In the genomic region with DNA sequence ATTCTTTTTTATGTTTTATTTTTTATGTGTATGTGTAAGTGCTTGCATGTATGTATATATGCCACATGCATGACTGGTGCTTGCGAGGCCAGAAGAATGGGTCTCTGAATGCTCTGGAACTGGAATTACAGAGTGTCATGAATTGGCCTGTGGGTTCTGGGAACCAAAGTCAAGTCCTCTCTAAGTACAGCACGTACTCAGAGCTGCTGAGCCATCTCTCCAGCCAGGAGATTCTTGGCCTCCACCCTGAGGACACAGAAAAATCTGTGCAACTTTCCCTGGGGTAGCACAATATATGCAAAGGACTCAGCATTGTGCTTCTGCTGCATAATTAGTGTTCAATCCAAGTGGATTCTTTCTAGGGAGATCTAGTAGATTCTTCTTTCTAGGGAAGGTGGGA, we compare ENCODE assay signal across 23 mouse cellular contexts. TPM values are rescaled to one million over a fixed set of nuclear protein-coding genes. Genes with fewer than 3 reads are reported as not detected.
DNase-seq lines count a peak whose midpoint lies in the region; ATAC-seq and TF ChIP-seq lines count a peak whose summit lies in the region.
"Had no signal": no experiment of that assay in that cellular context is flagged by ENCODE, and none has a peak within 500 bp of the region (broad histone marks: within the 10 kb centered on the region; RNA-seq: fewer than 3 reads in every experiment).

No protein-coding gene starts in this region.

- H3K4me1 ChIP-seq in heart, embryonic 10.5 days = peaks cover 4% of the 10 kb centered on the region
- no peaks in the 10 kb centered on the region for H3K4me1 ChIP-seq in stomach, postnatal 0 days (replicated peaks; ENCODE audit: control insufficient read depth, insufficient read depth)
- H3K4me1 ChIP-seq: limb, embryonic 12.5 days had no signal

- no peaks in the 10 kb centered on the region for H3K36me3 ChIP-seq in heart, embryonic 10.5 days
- H3K36me3 ChIP-seq in stomach, postnatal 0 days (ENCODE audit: control insufficient read depth, insufficient read depth, low read length) = no peaks in the 10 kb centered on the region
- H3K36me3 ChIP-seq: G1E; hindbrain, embryonic 10.5 days; limb, embryonic 12.5 days; liver, embryonic 15.5 days had no signal

- no peak overlapping the region for H3K4me2 ChIP-seq in stomach, postnatal 0 days (replicated peaks; ENCODE audit: low read depth)
- H3K4me2 ChIP-seq: limb, embryonic 12.5 days; liver, embryonic 15.5 days had no signal

- DNase-seq in adrenal gland, postnatal 14 days = peak; percentile 27
- no peak for DNase-seq in adrenal gland, postnatal 4 days (ENCODE audit: low spot score in 2 of 2)
- DNase-seq in heart, adult 9 months (ENCODE audit: low spot score in 2 of 2) = peak; percentile 54 to 66
- no peak for DNase-seq in heart, embryonic 10.5 days (ENCODE audit: low spot score)
- DNase-seq in testis, postnatal 14 days (ENCODE audit: low spot score) = peak; percentile 46
- no peak for DNase-seq in testis, postnatal 10 days (ENCODE audit: low spot score)
- no peak for DNase-seq in stomach, postnatal 0 days (ENCODE audit: low spot score)
- no peak for DNase-seq in spleen, postnatal 14 days (ENCODE audit: low spot score in 2 of 2)
- DNase-seq: cerebellum, adult 11 months; cerebellum, postnatal 25 days; forebrain, postnatal 0 days; kidney, adult 8-10 months; lung, postnatal 10 days; right cerebral cortex, postnatal 4 days had no signal

- H3K4me3 ChIP-seq in heart, embryonic 10.5 days = no peak overlapping the region
- H3K4me3 ChIP-seq in stomach, postnatal 0 days (ENCODE audit: low read depth, low read length) = no peak overlapping the region
- H3K4me3 ChIP-seq: hindbrain, embryonic 10.5 days; layer of hippocampus, adult 2 months; left cerebral cortex, adult 2 months; limb, embryonic 12.5 days; liver, embryonic 15.5 days had no signal

- WGBS in heart, embryonic 10.5 days = 88% methylated on average over 2 of the region's 2 CpGs
- WGBS in stomach, postnatal 0 days = 60% methylated on average over 2 of the region's 2 CpGs

- H3K9me3 ChIP-seq in heart, embryonic 10.5 days = no peaks in the 10 kb centered on the region
- H3K9me3 ChIP-seq in stomach, postnatal 0 days (ENCODE audit: control insufficient read depth, low read length) = no peaks in the 10 kb centered on the region
- H3K9me3 ChIP-seq: G1E; hindbrain, embryonic 10.5 days; limb, embryonic 12.5 days; liver, embryonic 15.5 days had no signal

- ATAC-seq in stomach, postnatal 0 days (ENCODE audit: low FRiP score, low TSS enrichment) = no peak
- ATAC-seq: CD4-positive, CD25-positive, alpha-beta regulatory T cell, adult 4 months; forebrain, postnatal 0 days; inflammation-experienced regulatory T-cells, adult 6 months had no signal

- H3K27me3 ChIP-seq in heart, embryonic 10.5 days (ENCODE audit: insufficient read depth, poor library complexity, severe bottlenecking) = no peaks in the 10 kb centered on the region
- H3K27me3 ChIP-seq in stomach, postnatal 0 days (ENCODE audit: control insufficient read depth, insufficient read depth, low read length) = no peaks in the 10 kb centered on the region
- H3K27me3 ChIP-seq: limb, embryonic 12.5 days; liver, embryonic 15.5 days had no signal

- no peak for TF ChIP-seq EP300 in stomach, postnatal 0 days (optimal IDR thresholded peaks at IDR 0.05)

- TF ChIP-seq CTCF in stomach, postnatal 0 days (IDR thresholded peaks at IDR 0.05; ENCODE audit: low read depth) = no peak

- no peak overlapping the region for H3K9ac ChIP-seq in stomach, postnatal 0 days (ENCODE audit: low read length)
- H3K9ac ChIP-seq: forebrain, postnatal 0 days; limb, embryonic 12.5 days; liver, embryonic 15.5 days had no signal

- H3K27ac ChIP-seq in heart, embryonic 10.5 days = no peak overlapping the region
- H3K27ac ChIP-seq in stomach, postnatal 0 days (replicated peaks) = 0 out of 2 replicates have a peak overlapping the region, but pooled peaks have one; percentile 46
- H3K27ac ChIP-seq: hindbrain, embryonic 10.5 days; layer of hippocampus, adult 2 months; left cerebral cortex, adult 2 months; limb, embryonic 12.5 days; liver, embryonic 15.5 days had no signal

RNA-seq across cellular contexts. Expression of gene Osbpl9, which starts 8.2 kb away (rescaled TPM):
- 128 and 156 TPM in 2 replicates for total RNA-seq in adrenal gland, postnatal 14 days (2021)
- 100 to 1,000 TPM; 116 to 120 TPM for total RNA-seq in adrenal gland, postnatal 4 days (2021)
- 41.1 and 43.5 TPM in 2 replicates for polyA plus RNA-seq in heart, embryonic 10.5 days (2016; fragmentation: Nextera tagmentation; extraction: Ambion mirVana)
- polyA plus RNA-seq in stomach, postnatal 0 days (2015; fragmentation: Nextera tagmentation; extraction: Ambion mirVana) = 45.0 and 45.5 TPM in 2 replicates

RNA-seq across cellular contexts. Expression of gene Calr4, which starts 24.0 kb away (rescaled TPM):
- 1.5 TPM in 2 replicates for total RNA-seq in adrenal gland, postnatal 14 days (2021)
- total RNA-seq in adrenal gland, postnatal 4 days (2021) = under 1 TPM; 0.62 to 0.76 TPM
- 0.11 and 0.15 TPM in 2 replicates for polyA plus RNA-seq in heart, embryonic 10.5 days (2016; fragmentation: Nextera tagmentation; extraction: Ambion mirVana)
- polyA plus RNA-seq in stomach, postnatal 0 days (2015; fragmentation: Nextera tagmentation; extraction: Ambion mirVana) = 0.05 TPM in 1 of 2 replicates, not detected in the other
- total RNA-seq: G1E; gastrocnemius, postnatal 36 days had no signal
- polyA plus RNA-seq: CD4-positive, CD25-positive, alpha-beta regulatory T cell, adult 4 months; hindbrain, embryonic 10.5 days; inflammation-experienced regulatory T-cells, adult 6 months; limb, embryonic 12.5 days; liver, embryonic 15.5 days had no signal

Comparison
In these comparisons a context has a peak if more than half of its experiments do, and no peak if none do; other contexts are left out.
1. DNase-seq: peak in adrenal gland, postnatal 14 days (single experiment), heart, adult 9 months (2 of 2) and testis, postnatal 14 days (single experiment); none in adrenal gland, postnatal 4 days (0 of 2), heart, embryonic 10.5 days (single experiment), testis, postnatal 10 days (single experiment), stomach, postnatal 0 days (single experiment) and spleen, postnatal 14 days (0 of 2).